Mouse (Mus musculus): ENCODE measurements at regions not wholly inside any gene's neighbourhood (a gene's known extent, or its start where the extent isn't known, plus 50 kb on each side); places are given as distances from the start of the nearest gene placed in this dataset.

GRCm38 (mm10) chr8:8367282-8367871 lies 293.7 kb downstream of the Efnb2 start:
- no peak overlapping the region for H3K27ac ChIP-seq (replicated peaks)
- 84% methylated on average over 4 of the region's 4 CpGs for WGBS
- no peaks in the 10 kb centered on the region for H3K36me3 ChIP-seq
- H3K4me2 ChIP-seq = no peak overlapping the region
- no peaks in the 10 kb centered on the region for H3K9me3 ChIP-seq
- H3K27me3 ChIP-seq = no peaks in the 10 kb centered on the region
- no peak for ATAC-seq (ENCODE audit: low read depth)
- H3K4me3 ChIP-seq = no peak overlapping the region
- H3K9ac ChIP-seq = no peak overlapping the region
- no peaks in the 10 kb centered on the region for H3K4me1 ChIP-seq (replicated peaks)

- Histone ChIP-seq H3K9ac (no peak overlapping the region), H3K4me3 (no peak overlapping the region), H3K27ac (replicated peaks) (no peak overlapping the region), H3K4me1 (replicated peaks) (0 out of 2 replicates have a peak, but pooled peaks cover 4% of the 10 kb centered on the region), H3K9me3 (no peaks in the 10 kb centered on the region), H3K27me3 (no peaks in the 10 kb centered on the region), H3K4me2 (no peak overlapping the region), H3K36me3 (no peaks in the 10 kb centered on the region)
- ATAC-seq (ENCODE audit: low read depth) = no peak
- 39% methylated on average over 7 of the region's 7 CpGs for WGBS
These were observed 299.0 kb downstream of the Efnb2 start for GRCm38 (mm10) chr8:8361941-8362537.

GRCm38 (mm10) chr8:8360586-8360985 lies 300.5 kb downstream of the Efnb2 start:
- H3K4me3 ChIP-seq = no peak overlapping the region
- no peak overlapping the region for H3K4me2 ChIP-seq
- H3K9me3 ChIP-seq = no peaks in the 10 kb centered on the region
- no peak overlapping the region for H3K27ac ChIP-seq (replicated peaks)
- H3K27me3 ChIP-seq = no peaks in the 10 kb centered on the region
- ATAC-seq (ENCODE audit: low read depth) = no peak
- H3K4me1 ChIP-seq (replicated peaks) = 0 out of 2 replicates have a peak, but pooled peaks cover 4% of the 10 kb centered on the region
- no peak overlapping the region for H3K9ac ChIP-seq
- H3K36me3 ChIP-seq = no peaks in the 10 kb centered on the region

- Histone ChIP-seq H3K9ac (no peak overlapping the region), H3K36me3 (no peaks in the 10 kb centered on the region), H3K27ac (replicated peaks) (no peak overlapping the region), H3K9me3 (no peaks in the 10 kb centered on the region), H3K27me3 (no peaks in the 10 kb centered on the region), H3K4me2 (no peak overlapping the region), H3K4me3 (no peak overlapping the region), H3K4me1 (replicated peaks) (no peaks in the 10 kb centered on the region)
- 85% methylated on average over 4 of the region's 4 CpGs for WGBS
- ATAC-seq (ENCODE audit: low read depth) = no peak
These were observed 306.1 kb downstream of the Efnb2 start for GRCm38 (mm10) chr8:8354977-8355376.

- Histone ChIP-seq H3K4me3 (no peak overlapping the region), H3K9me3 (no peaks in the 10 kb centered on the region), H3K4me2 (no peak overlapping the region), H3K9ac (no peak overlapping the region), H3K36me3 (no peaks in the 10 kb centered on the region), H3K27ac (replicated peaks) (no peak overlapping the region), H3K27me3 (no peaks in the 10 kb centered on the region), H3K4me1 (replicated peaks) (no peaks in the 10 kb centered on the region)
- 54% methylated on average over 2 of the region's 2 CpGs for WGBS
- no peak for ATAC-seq (ENCODE audit: low read depth)
These were observed 316.4 kb downstream of the Efnb2 start for GRCm38 (mm10) chr8:8344661-8345060.

- no peak overlapping the region for H3K9ac ChIP-seq
- H3K36me3 ChIP-seq = no peaks in the 10 kb centered on the region
- H3K4me3 ChIP-seq = no peak overlapping the region
- H3K9me3 ChIP-seq = no peaks in the 10 kb centered on the region
- H3K4me2 ChIP-seq = peak overlapping the region; percentile 40
- H3K27me3 ChIP-seq = no peaks in the 10 kb centered on the region; the same call in 1 of the 2 replicates
- 38% methylated on average over 19 of the region's 19 CpGs for WGBS
- peak; percentile 65 for ATAC-seq (ENCODE audit: low read depth)
- H3K4me1 ChIP-seq (replicated peaks) = peaks cover 20% of the 10 kb centered on the region
- peak overlapping the region; percentile 49; the same call in 1 of the 2 replicates for H3K27ac ChIP-seq (replicated peaks)
These were observed 325.6 kb downstream of the Efnb2 start for GRCm38 (mm10) chr8:8335256-8335972.

GRCm38 (mm10) chr8:8334515-8334914 lies 326.5 kb downstream of the Efnb2 start:
- Histone ChIP-seq H3K4me2 (no peak overlapping the region), H3K9me3 (no peaks in the 10 kb centered on the region), H3K4me1 (replicated peaks) (peaks cover 20% of the 10 kb centered on the region), H3K27me3 (no peaks in the 10 kb centered on the region; the same call in 1 of the 2 replicates), H3K27ac (replicated peaks) (no peak overlapping the region), H3K9ac (no peak overlapping the region), H3K4me3 (no peak overlapping the region), H3K36me3 (no peaks in the 10 kb centered on the region)
- ATAC-seq (ENCODE audit: low read depth) = no peak
- WGBS = 78% methylated on average over 7 of the region's 7 CpGs

- H3K27ac ChIP-seq (replicated peaks) = no peak overlapping the region
- H3K9me3 ChIP-seq = no peaks in the 10 kb centered on the region
- 66% methylated on average over 7 of the region's 7 CpGs for WGBS
- no peaks in the 10 kb centered on the region; the same call in 1 of the 2 replicates for H3K27me3 ChIP-seq
- no peak overlapping the region for H3K9ac ChIP-seq
- no peaks in the 10 kb centered on the region for H3K36me3 ChIP-seq
- no peak overlapping the region for H3K4me2 ChIP-seq
- no peak for ATAC-seq (ENCODE audit: low read depth)
- no peak overlapping the region for H3K4me3 ChIP-seq
- H3K4me1 ChIP-seq (replicated peaks) = peaks cover 25% of the 10 kb centered on the region
These were observed 329.8 kb downstream of the Efnb2 start for GRCm38 (mm10) chr8:8331249-8331648.

GRCm38 (mm10) chr8:8328010-8328666 lies 332.9 kb downstream of the Efnb2 start:
- no peak for ATAC-seq (ENCODE audit: low read depth)
- no peak overlapping the region for H3K4me3 ChIP-seq
- H3K9me3 ChIP-seq = no peaks in the 10 kb centered on the region
- no peak overlapping the region for H3K27ac ChIP-seq (replicated peaks)
- no peak overlapping the region for H3K9ac ChIP-seq
- H3K36me3 ChIP-seq = no peaks in the 10 kb centered on the region
- peaks cover 5% of the 10 kb centered on the region; the same call in 1 of the 2 replicates for H3K27me3 ChIP-seq
- 27% methylated on average over 7 of the region's 7 CpGs for WGBS
- peaks cover 11% of the 10 kb centered on the region for H3K4me1 ChIP-seq (replicated peaks)
- no peak overlapping the region for H3K4me2 ChIP-seq

- Histone ChIP-seq H3K9me3 (no peaks in the 10 kb centered on the region), H3K4me1 (replicated peaks) (peaks cover 11% of the 10 kb centered on the region), H3K36me3 (no peaks in the 10 kb centered on the region), H3K4me3 (no peak overlapping the region), H3K27me3 (peaks cover 5% of the 10 kb centered on the region; the same call in 1 of the 2 replicates), H3K9ac (no peak overlapping the region), H3K27ac (replicated peaks) (no peak overlapping the region), H3K4me2 (no peak overlapping the region)
- no peak for ATAC-seq (ENCODE audit: low read depth)
- WGBS = 58% methylated on average over 16 of the region's 16 CpGs
These were observed 334.8 kb downstream of the Efnb2 start for GRCm38 (mm10) chr8:8326066-8326834.

GRCm38 (mm10) chr8:8325420-8325819 lies 335.6 kb downstream of the Efnb2 start:
- Histone ChIP-seq H3K4me1 (replicated peaks) (peaks cover 11% of the 10 kb centered on the region), H3K27ac (replicated peaks) (no peak overlapping the region), H3K9me3 (no peaks in the 10 kb centered on the region), H3K4me2 (no peak overlapping the region), H3K9ac (no peak overlapping the region), H3K4me3 (no peak overlapping the region), H3K36me3 (no peaks in the 10 kb centered on the region), H3K27me3 (peaks cover 5% of the 10 kb centered on the region; the same call in 1 of the 2 replicates)
- ATAC-seq (ENCODE audit: low read depth) = no peak
- 70% methylated on average over 4 of the region's 4 CpGs for WGBS
